Mouse (Mus musculus) duodenum, adult 2 months (tissue): ENCODE measurements around the gene Msx1. TPM values are rescaled to one million over a fixed set of nuclear protein-coding genes. Genes with fewer than 3 reads are reported as not detected.

Experiments
- polyA plus RNA-seq: library from polyadenylated mRNA; depleted of rRNA; stranded (reverse); fragments of >200 nt; gene quantifications from 2 replicates; pipeline ENCODE4 v1.2.3, GENCODE M21; 2012; ENCODE audit warnings: low replicate concordance; rRNA removed

Gene Msx1
- polyA plus RNA-seq = 0.63 and 1.7 TPM in 2 replicates

GRCm38 (mm10) chr5:37824461-37824795 lies at the start of gene Msx1:
Gene Msx1 (minus strand): TSS chr5:37824583.

Other genes with a start within 250 kb of the Msx1 start
- 0.18 TPM in 1 of 2 replicates, not detected in the other for gene Stk32b, start 107.4 kb downstream of the Msx1 start, polyA plus RNA-seq
- gene Cytl1, start 89.1 kb downstream of the Msx1 start, polyA plus RNA-seq = 4.6 and 5.6 TPM in 2 replicates
- 9.5 and 11.3 TPM in 2 replicates for gene Stx18, start 214.2 kb upstream of the Msx1 start, polyA plus RNA-seq